Mouse (Mus musculus) hindbrain, embryonic 15.5 days (tissue): ENCODE measurements around the gene Ltb4r2. TPM values are rescaled to one million over a fixed set of nuclear protein-coding genes. Genes with fewer than 3 reads are reported as not detected.

ENCODE experiments used
- ATAC-seq: fragments of 200-750 bp; cut with Nextera tagmentation; 2 replicates; pipeline ENCODE4 v1.8.0; 2017; ENCODE audit warnings: low read depth, moderate number of reproducible peaks, moderate TSS enrichment; ENCODE audit not compliant: low FRiP score
- H3K27ac ChIP-seq: fragments of 300-500 bp; sonication (generic); replicated peaks from 2 replicates; pipeline ENCODE4 v1.5.1; 2015; ENCODE audit warnings: mild to moderate bottlenecking, inconsistent platforms
- H3K27me3 ChIP-seq: fragments of 300-500 bp; sonication (generic); 2 replicates; pipeline ENCODE4 v1.6.1; 2015; ENCODE audit warnings: control low read depth, inconsistent platforms
- H3K36me3 ChIP-seq: fragments of 300-500 bp; sonication (generic); 2 replicates; pipeline ENCODE4 v1.6.1; 2015; ENCODE audit warnings: control low read depth, inconsistent platforms
- H3K4me1 ChIP-seq: fragments of 300-500 bp; sonication (generic); replicated peaks from 2 replicates; pipeline ENCODE4 v1.6.1; 2015; ENCODE audit warnings: control low read depth, inconsistent platforms
- H3K4me2 ChIP-seq: fragments of 300-500 bp; sonication (generic); 2 replicates; pipeline ENCODE4 v1.6.1; 2015; ENCODE audit warnings: moderate library complexity, mild to moderate bottlenecking, inconsistent platforms
- H3K4me3 ChIP-seq: fragments of 300-500 bp; sonication (generic); 2 replicates; pipeline ENCODE4 v1.5.1; 2015; ENCODE audit warnings: mild to moderate bottlenecking, inconsistent platforms
- H3K9ac ChIP-seq: fragments of 300-500 bp; sonication (generic); 2 replicates; pipeline ENCODE4 v1.6.1; 2015; ENCODE audit warnings: inconsistent platforms
- H3K9me3 ChIP-seq: fragments of 300-500 bp; sonication (generic); 2 replicates; pipeline ENCODE4 v1.6.1; 2016; ENCODE audit warnings: control low read depth, inconsistent platforms
- WGBS: fragments of 180-500 bp; shearing (Covaris S2); methylation state at CpG from one replicate; pipeline ENCODE4 v1.1.7; 2015; 5-methylcytosine and 5-hydroxymethylcytosine counted together
- polyA plus RNA-seq: library from polyadenylated mRNA; unstranded; fragments of >200 nt; fragmentation: Nextera tagmentation; extraction: Ambion mirVana; gene quantifications from 2 replicates; pipeline ENCODE4 v1.2.1, GENCODE M21; 2015

Gene Ltb4r2
- 0.54 and 0.84 TPM in 2 replicates for polyA plus RNA-seq

GRCm38 (mm10) chr14:55761163-55761562 lies at the start of gene Ltb4r2:
TSS of gene Ltb4r2 (plus strand) at chr14:55761428.
- peak within 1 kb of the TSS; percentile 62 for H3K27ac ChIP-seq
- peak within 1 kb of the TSS; percentile 63 for H3K9ac ChIP-seq
- H3K4me2 ChIP-seq, result peak within 1 kb of the TSS; percentile 88
- peaks cover 33% of the 10 kb centered on the region for H3K27me3 ChIP-seq
- H3K4me1 ChIP-seq, result peaks cover 15% of the 10 kb centered on the region
- H3K9me3 ChIP-seq, result no peaks in the 10 kb centered on the region
- 78% methylated on average over 6 of the region's 6 CpGs for WGBS
- no peak for ATAC-seq
- peaks cover 5% of the 10 kb centered on the region; the same call in 1 of the 2 replicates for H3K36me3 ChIP-seq
- peak within 1 kb of the TSS; percentile 48 for H3K4me3 ChIP-seq

DNA sequence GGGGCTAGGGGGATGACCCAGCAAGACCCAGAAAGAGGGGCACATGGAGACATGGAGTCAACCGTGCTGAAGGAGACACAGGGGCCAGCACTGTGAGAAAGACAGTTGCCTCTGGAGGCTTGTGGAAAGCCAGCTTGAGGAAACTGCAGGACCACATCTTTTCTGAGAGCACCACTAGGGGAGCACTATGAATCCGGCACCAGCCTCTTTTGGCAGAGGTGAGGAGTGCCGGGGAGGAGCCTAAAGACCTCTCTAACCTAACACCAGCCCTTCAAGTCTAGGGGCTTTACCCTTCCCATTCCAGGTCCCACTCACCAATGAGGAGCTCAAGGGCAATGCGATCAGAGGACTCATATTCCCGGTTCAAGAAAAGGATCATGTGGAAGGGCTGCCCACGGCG lies 49.4 kb upstream of the Ltb4r2 start:
- H3K9ac ChIP-seq, result no peak overlapping the region
- ATAC-seq, result no peak
- H3K36me3 ChIP-seq, result no peaks in the 10 kb centered on the region; the same call in 1 of the 2 replicates
- H3K27me3 ChIP-seq, result peaks cover 7% of the 10 kb centered on the region; the same call in 1 of the 2 replicates
- H3K4me3 ChIP-seq, result no peak overlapping the region
- H3K9me3 ChIP-seq, result no peaks in the 10 kb centered on the region
- H3K4me1 ChIP-seq, result no peaks in the 10 kb centered on the region
- no peak overlapping the region for H3K4me2 ChIP-seq
- H3K27ac ChIP-seq, result no peak overlapping the region
- WGBS, result 79% methylated on average over 7 of the region's 7 CpGs

- 19% methylated on average over 25 of the region's 25 CpGs for WGBS
- ATAC-seq, result no peak
- H3K4me3 ChIP-seq, result no peak overlapping the region
Observed at GRCm38 (mm10) chr14:55713007-55713728, 48.1 kb upstream of the Ltb4r2 start.

GRCm38 (mm10) chr14:55713729-55714122 lies 47.5 kb upstream of the Ltb4r2 start, which contains the start of gene Tgm1:
TSS of gene Tgm1 (minus strand) at chr14:55713926.
- Histone ChIP-seq H3K36me3 (peaks cover 11% of the 10 kb centered on the region), H3K27ac (no peak within 1 kb of the TSS), H3K27me3 (peaks cover 7% of the 10 kb centered on the region; the same call in 1 of the 2 replicates), H3K4me2 (no peak within 1 kb of the TSS), H3K9ac (no peak within 1 kb of the TSS), H3K9me3 (no peaks in the 10 kb centered on the region), H3K4me3 (no peak within 1 kb of the TSS), H3K4me1 (no peaks in the 10 kb centered on the region)
- ATAC-seq, result no peak
- WGBS, result 25% methylated on average over 4 of the region's 4 CpGs

More at GRCm38 (mm10) chr14:55713007-55713728, 48.1 kb upstream of the Ltb4r2 start:
- Histone ChIP-seq H3K36me3 (peaks cover 5% of the 10 kb centered on the region), H3K27me3 (peaks cover 7% of the 10 kb centered on the region; the same call in 1 of the 2 replicates), H3K9ac (no peak overlapping the region), H3K4me2 (no peak overlapping the region), H3K9me3 (no peaks in the 10 kb centered on the region), H3K27ac (no peak overlapping the region), H3K4me1 (no peaks in the 10 kb centered on the region)

- Histone ChIP-seq H3K27ac (no peak overlapping the region), H3K36me3 (peaks cover 12% of the 10 kb centered on the region), H3K9me3 (no peaks in the 10 kb centered on the region), H3K9ac (no peak overlapping the region), H3K4me2 (no peak overlapping the region), H3K27me3 (peaks cover 7% of the 10 kb centered on the region; the same call in 1 of the 2 replicates), H3K4me3 (no peak overlapping the region), H3K4me1 (no peaks in the 10 kb centered on the region)
- 38% methylated on average over 6 of the region's 6 CpGs for WGBS
- no peak for ATAC-seq
Observed at GRCm38 (mm10) chr14:55714893-55715292, 46.3 kb upstream of the Ltb4r2 start.

- Histone ChIP-seq H3K27me3 (peaks cover 7% of the 10 kb centered on the region; the same call in 1 of the 2 replicates), H3K4me3 (no peak overlapping the region)
- WGBS, result 94% methylated on average over 6 of the region's 6 CpGs
Observed at GRCm38 (mm10) chr14:55716271-55716670, 45.0 kb upstream of the Ltb4r2 start.

DNA sequence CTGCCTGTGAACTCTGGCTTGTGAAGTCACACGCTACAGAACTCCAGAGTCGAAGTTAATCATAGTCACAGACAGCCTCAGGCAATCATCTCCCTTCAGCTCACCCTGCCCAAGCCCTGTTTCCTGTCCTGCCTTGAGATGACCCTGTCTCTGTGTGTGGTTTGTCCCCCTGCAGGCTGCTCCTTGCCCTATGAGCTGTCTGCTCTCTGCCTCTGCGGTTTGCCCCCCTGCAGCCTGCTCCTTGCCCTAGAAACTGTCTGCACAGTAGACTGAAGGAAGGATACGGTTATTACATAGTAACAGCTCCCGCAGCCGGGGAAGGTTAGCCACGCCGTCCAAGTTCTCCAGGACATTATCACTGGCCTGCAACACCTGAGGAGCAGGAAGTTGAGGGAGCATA lies 44.3 kb upstream of the Ltb4r2 start:
- ATAC-seq, result no peak

More at GRCm38 (mm10) chr14:55716271-55716670, 45.0 kb upstream of the Ltb4r2 start:
- H3K9ac ChIP-seq, result no peak overlapping the region
- no peak overlapping the region for H3K4me2 ChIP-seq
- H3K9me3 ChIP-seq, result no peaks in the 10 kb centered on the region
- peaks cover 9% of the 10 kb centered on the region for H3K4me1 ChIP-seq
- no peak overlapping the region for H3K27ac ChIP-seq
- H3K36me3 ChIP-seq, result peaks cover 12% of the 10 kb centered on the region
- ATAC-seq, result no peak

DNA sequence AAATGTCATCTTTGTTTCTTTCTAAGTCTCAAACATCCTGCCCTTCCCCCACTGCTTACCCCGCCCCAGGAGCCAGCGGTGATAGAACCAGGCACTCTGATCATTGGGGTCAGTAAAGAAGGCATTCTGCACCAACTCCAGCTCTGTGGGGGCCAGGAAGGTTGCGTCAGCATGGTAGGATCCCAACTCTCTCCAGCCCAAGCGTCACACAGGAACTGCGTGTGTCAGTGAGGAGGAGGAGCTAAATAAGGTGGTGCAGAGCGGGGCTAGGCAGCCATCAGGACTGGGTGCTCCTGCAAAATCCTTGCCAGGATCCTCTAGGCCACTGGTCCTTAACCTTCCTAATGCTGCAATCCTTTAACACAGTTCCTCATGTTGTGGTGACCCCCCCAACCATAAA lies 41.5 kb upstream of the Ltb4r2 start:
- ATAC-seq, result no peak
- 88% methylated on average over 6 of the region's 6 CpGs for WGBS
- Histone ChIP-seq H3K4me3 (no peak overlapping the region), H3K36me3 (peaks cover 12% of the 10 kb centered on the region), H3K4me2 (no peak overlapping the region), H3K4me1 (peaks cover 15% of the 10 kb centered on the region), H3K9me3 (no peaks in the 10 kb centered on the region), H3K27me3 (no peaks in the 10 kb centered on the region), H3K9ac (no peak overlapping the region), H3K27ac (no peak overlapping the region)

More for the DNA sequence above, 44.3 kb upstream of the Ltb4r2 start:
- Histone ChIP-seq H3K4me3 (no peak overlapping the region), H3K4me1 (peaks cover 11% of the 10 kb centered on the region), H3K9ac (no peak overlapping the region), H3K27me3 (peaks cover 7% of the 10 kb centered on the region; the same call in 1 of the 2 replicates), H3K36me3 (peaks cover 12% of the 10 kb centered on the region), H3K27ac (no peak overlapping the region), H3K9me3 (no peaks in the 10 kb centered on the region), H3K4me2 (no peak overlapping the region)
- WGBS, result 81% methylated on average over 8 of the region's 8 CpGs

DNA sequence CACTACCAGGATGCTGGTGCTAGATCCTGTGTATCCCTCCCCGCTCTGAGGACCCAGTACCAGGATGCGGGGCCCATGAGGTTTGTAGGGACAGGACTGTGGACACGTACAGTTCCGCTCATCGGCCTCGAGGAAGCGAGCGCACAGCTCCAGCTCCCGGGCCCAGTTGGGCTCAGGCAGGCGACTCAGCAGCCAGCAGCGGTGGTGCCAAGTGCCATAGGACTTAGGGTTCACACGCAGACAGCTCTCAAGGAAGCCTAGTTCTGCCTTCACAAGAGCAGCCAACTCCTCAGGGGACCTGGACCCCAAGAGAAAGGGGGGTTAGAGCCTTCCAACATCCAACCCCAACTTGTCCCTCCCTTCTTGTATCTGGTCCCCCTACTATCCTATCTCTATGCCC lies 40.6 kb upstream of the Ltb4r2 start:
- Histone ChIP-seq H3K4me3 (peak overlapping the region; percentile 62; the same call in 1 of the 2 replicates), H3K4me1 (peaks cover 15% of the 10 kb centered on the region), H3K9me3 (no peaks in the 10 kb centered on the region), H3K27me3 (no peaks in the 10 kb centered on the region), H3K27ac (no peak overlapping the region), H3K4me2 (peak overlapping the region; percentile 65; the same call in 1 of the 2 replicates), H3K36me3 (peaks cover 12% of the 10 kb centered on the region), H3K9ac (no peak overlapping the region)
- ATAC-seq, result no peak
- 93% methylated on average over 12 of the region's 12 CpGs for WGBS

- no peaks in the 10 kb centered on the region for H3K9me3 ChIP-seq
- H3K4me2 ChIP-seq, result peak overlapping the region; percentile 65
- peaks cover 12% of the 10 kb centered on the region for H3K36me3 ChIP-seq
- peak overlapping the region; percentile 82; the same call in 1 of the 2 replicates for H3K27ac ChIP-seq
- 78% methylated on average over 6 of the region's 6 CpGs for WGBS
- H3K27me3 ChIP-seq, result no peaks in the 10 kb centered on the region
- H3K9ac ChIP-seq, result peak overlapping the region; percentile 62
- ATAC-seq, result no peak
- peak overlapping the region; percentile 62 for H3K4me3 ChIP-seq
- peaks cover 15% of the 10 kb centered on the region for H3K4me1 ChIP-seq
Observed at GRCm38 (mm10) chr14:55721076-55721475, 40.2 kb upstream of the Ltb4r2 start.

- H3K9me3 ChIP-seq, result no peaks in the 10 kb centered on the region
- ATAC-seq, result peak; percentile 97
- H3K4me3 ChIP-seq, result peak within 1 kb of the TSS; percentile 62
- H3K27ac ChIP-seq, result peak within 1 kb of the TSS; percentile 82
- no peaks in the 10 kb centered on the region for H3K27me3 ChIP-seq
- peak within 1 kb of the TSS; percentile 65 for H3K4me2 ChIP-seq
- H3K36me3 ChIP-seq, result peaks cover 12% of the 10 kb centered on the region
- H3K4me1 ChIP-seq, result peaks cover 15% of the 10 kb centered on the region
- peak within 1 kb of the TSS; percentile 62 for H3K9ac ChIP-seq
- under 1% methylated on average over 49 of the region's 50 CpGs for WGBS
Observed at GRCm38 (mm10) chr14:55721700-55722437, 39.4 kb upstream of the Ltb4r2 start, which contains the start of gene Rabggta. TSS of gene Rabggta (minus strand) at chr14:55722263.
